Mouse (Mus musculus): ENCODE measurements around the gene Olfr2. TPM values are rescaled to one million over a fixed set of nuclear protein-coding genes. Genes with fewer than 3 reads are reported as not detected.

The Olfr2 gene
- not detected for total RNA-seq (2023)

GRCm38 (mm10) chr7:107005972-107006371 is at the start of gene Olfr2:
TSS of gene Olfr2 (minus strand) at chr7:107006072.

GRCm38 (mm10) chr7:107030874-107031273 is 25.0 kb upstream of the Olfr2 start, which contains the start of gene Olfr713:
TSS of gene Olfr713 (plus strand) at chr7:107031174.

GRCm38 (mm10) chr7:106975353-106975752 is 30.5 kb downstream of the Olfr2 start, which contains the start of gene Olfr711:
TSS of gene Olfr711 (minus strand) at chr7:106975453.

GRCm38 (mm10) chr7:106963837-106964236 is 42.0 kb downstream of the Olfr2 start, which contains the start of gene Olfr6:
TSS of gene Olfr6 (minus strand) at chr7:106963937.

GRCm38 (mm10) chr7:106948212-106948611 is 57.7 kb downstream of the Olfr2 start, which contains the start of gene Olfr710:
TSS of gene Olfr710 (minus strand) at chr7:106948312.

Other genes with a start within 250 kb of the Olfr2 start
- not detected for gene Olfr699, start 212.9 kb downstream of the Olfr2 start, total RNA-seq (2023)
- not detected for gene Olfr700, start 197.2 kb downstream of the Olfr2 start, total RNA-seq (2023)
- not detected for gene Olfr701, start 191.9 kb downstream of the Olfr2 start, total RNA-seq (2023)
- not detected for gene Olfr702, start 172.2 kb downstream of the Olfr2 start, total RNA-seq (2023)
- not detected for gene Olfr703, start 162.7 kb downstream of the Olfr2 start, total RNA-seq (2023)
- gene Olfr704, start 142.9 kb downstream of the Olfr2 start, total RNA-seq (2023) = not detected
- not detected for gene Olfr705, start 129.2 kb downstream of the Olfr2 start, total RNA-seq (2023)
- not detected for gene Olfr706, start 117.9 kb downstream of the Olfr2 start, total RNA-seq (2023)
- gene Olfr707, start 104.8 kb downstream of the Olfr2 start, total RNA-seq (2023) = not detected
- not detected for gene Olfr1532-ps1, start 98.1 kb downstream of the Olfr2 start, total RNA-seq (2023)
- gene Olfr709-ps1, start 73.9 kb downstream of the Olfr2 start, total RNA-seq (2023) = under 1 TPM; 0.07 to 0.22 TPM
- gene Olfr710, start 57.8 kb downstream of the Olfr2 start, total RNA-seq (2023) = not detected
- not detected for gene Olfr6, start 42.1 kb downstream of the Olfr2 start, total RNA-seq (2023)
- gene Olfr711, start 30.6 kb downstream of the Olfr2 start, total RNA-seq (2023) = not detected
- not detected for gene Olfr713, start 25.1 kb upstream of the Olfr2 start, total RNA-seq (2023)
- not detected for gene Olfr714, start 64.9 kb upstream of the Olfr2 start, total RNA-seq (2023)
- not detected for gene Olfr17, start 87.1 kb upstream of the Olfr2 start, total RNA-seq (2023)
- not detected for gene Olfr715b, start 104.3 kb upstream of the Olfr2 start, total RNA-seq (2023)
- not detected for gene Olfr715, start 125.0 kb upstream of the Olfr2 start, total RNA-seq (2023)
- gene Olfr716, start 132.3 kb upstream of the Olfr2 start, total RNA-seq (2023) = not detected
- gene Nlrp14, start 160.9 kb upstream of the Olfr2 start, total RNA-seq (2023) = not detected
- gene Rbmxl2, start 203.4 kb upstream of the Olfr2 start, total RNA-seq (2023) = not detected

Measured in neutrophil, adult 59 days (primary cell).